Mouse (Mus musculus) right cerebral cortex, postnatal 4 days (tissue): ENCODE data around the gene Myo9a.
"Not testable (repeated sequence)": the region's sequence is repeated elsewhere in the genome, so short reads cannot be mapped to it uniquely, and the experiment has no call there.

Source experiments
- DNase-seq: peaks from one replicate; pipeline ENCODE4 v3.0.0-alpha.2; 2022

Gene Myo9a

DNA sequence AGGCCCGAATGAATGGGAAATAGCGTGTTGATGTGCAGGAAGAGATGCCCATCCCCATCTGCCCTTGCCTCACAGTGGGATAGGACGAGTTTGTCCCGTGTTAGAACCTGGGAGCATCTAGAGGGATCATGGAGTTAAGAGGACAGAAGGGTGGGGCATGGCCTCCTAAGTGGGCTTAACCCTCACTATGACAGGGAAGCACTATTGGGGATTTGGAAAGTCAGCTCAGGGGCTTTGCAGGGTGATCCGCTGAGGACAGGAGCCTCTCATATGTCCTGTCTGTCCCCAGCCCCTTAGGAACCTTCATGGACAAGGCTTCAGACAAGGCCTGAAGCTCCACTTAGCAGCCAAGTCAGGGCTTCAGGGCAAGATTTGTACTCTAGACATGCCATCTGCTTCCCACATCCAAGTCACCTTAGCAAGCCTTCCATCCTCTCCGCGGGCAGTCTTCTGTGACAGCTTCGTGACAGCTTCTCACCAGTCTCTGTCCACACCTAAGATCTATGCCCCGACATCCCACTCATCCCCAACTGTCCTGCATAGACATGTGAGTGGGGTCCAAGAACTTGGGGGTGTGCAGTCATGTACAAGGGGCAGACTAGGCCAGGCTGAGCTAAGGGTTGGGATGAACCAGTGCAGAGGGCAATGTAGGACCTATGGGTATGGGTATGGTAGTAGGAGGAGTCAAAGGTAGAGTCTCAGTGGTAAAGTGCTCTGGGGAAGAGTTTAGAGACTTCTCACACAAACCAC, 200.5 kb downstream of the Myo9a start:
- no peak for DNase-seq

DNA sequence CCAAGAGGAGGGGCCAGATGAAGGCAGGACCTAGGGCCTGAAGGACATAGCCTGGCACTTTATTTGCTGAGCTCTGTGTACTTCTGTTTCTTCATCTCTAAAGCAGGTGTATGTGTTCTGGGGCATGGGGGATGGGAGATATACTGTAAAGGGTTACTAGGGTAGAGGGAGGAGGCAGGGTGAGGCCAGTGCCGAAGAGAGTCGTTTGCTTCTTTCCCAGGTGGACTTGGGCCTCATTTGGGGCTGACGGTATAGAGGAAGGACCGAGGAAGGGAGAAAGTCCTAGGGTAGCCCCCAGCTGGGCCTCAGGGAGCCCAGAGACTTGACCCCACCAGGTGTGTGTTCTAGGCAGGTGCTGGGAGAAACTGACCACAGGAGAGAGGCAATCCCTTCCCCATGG, 201.2 kb downstream of the Myo9a start:
- DNase-seq, result no peak

DNA sequence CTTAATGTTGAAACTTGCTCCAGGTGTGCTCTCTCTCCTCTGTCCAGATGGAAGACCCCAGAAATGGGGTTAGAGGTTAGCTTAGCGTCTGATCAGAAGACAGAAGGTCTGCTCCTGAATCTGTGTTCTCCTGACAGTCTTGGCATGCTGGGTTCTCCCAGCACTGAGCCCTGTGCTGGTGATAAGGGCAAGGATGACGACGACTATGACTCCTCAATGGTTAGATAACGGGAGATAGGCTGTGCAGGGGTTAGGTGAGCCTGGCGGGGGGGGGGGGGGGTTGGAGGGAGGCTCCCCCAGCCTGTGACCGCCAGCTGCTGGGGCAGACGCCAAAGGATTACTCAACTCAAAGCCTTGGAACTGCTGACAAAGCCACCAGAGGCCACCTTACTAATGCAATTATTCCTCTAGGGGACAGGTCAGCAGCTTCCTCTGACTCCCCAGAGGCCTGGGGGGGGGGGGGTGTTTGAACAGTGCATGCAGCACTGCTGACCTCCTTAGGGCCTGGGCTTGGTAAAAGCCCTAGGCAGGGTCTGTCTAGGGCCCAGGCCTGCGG, 201.9 kb downstream of the Myo9a start:
- no peak for DNase-seq

DNA sequence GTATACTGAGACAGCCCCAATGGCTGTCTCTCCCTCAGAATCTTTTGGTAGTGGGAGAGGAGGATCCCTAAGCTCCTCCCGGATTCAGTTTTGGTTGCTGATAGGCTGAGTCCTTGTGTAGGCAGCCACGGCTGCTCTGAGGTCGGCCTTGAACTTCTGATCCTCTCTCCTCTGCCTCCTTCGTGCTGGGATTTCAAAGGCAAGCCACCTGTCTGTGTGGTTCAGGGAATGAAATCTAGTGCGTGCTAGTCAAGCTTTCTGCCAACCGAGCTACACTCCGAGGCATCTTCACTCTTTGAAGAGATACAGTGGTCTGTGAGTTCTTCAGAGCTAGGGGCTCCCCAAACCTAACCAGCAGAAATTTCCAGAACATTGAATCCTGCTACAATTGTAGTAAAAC, 202.9 kb downstream of the Myo9a start:
- DNase-seq, result no peak

DNA sequence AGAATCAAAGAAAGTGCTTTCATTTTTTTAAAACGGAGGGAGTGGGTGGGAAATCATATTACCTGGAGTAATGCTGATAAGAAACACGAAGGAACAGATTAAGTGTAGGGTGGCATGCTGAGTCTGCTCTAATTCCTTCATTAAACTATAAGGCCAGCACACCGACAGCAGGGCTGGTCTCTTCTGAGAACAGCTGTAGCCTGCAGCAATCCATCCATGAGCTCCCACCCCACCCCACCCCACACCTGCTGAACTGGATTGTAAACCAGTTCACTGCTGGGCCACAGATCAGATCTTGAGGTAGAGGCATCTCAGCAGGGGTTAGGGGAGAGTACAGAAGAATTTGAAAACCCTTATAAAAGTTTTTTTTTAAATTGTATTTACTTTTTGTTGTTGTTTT, 204.5 kb downstream of the Myo9a start:
- DNase-seq, result no peak

DNA sequence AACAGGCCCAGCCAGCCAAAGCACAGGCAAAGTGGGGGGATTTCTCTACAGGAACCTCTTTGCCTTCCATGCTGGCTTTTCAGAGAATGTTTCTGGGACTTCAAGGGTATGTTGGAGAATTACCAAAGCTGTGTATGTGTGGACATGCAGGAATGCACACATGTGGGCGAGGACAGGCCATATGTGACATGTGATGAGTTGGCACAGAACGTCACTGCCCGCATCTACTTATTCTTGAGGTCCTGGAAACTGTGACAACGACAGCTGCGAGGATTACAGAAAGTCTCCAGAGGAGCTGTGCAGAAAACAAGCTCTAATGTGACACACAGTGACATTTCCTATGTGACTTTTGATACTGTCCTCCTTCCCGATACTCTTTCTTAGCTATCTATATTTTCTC, 205.0 kb downstream of the Myo9a start:
- no peak for DNase-seq

DNA sequence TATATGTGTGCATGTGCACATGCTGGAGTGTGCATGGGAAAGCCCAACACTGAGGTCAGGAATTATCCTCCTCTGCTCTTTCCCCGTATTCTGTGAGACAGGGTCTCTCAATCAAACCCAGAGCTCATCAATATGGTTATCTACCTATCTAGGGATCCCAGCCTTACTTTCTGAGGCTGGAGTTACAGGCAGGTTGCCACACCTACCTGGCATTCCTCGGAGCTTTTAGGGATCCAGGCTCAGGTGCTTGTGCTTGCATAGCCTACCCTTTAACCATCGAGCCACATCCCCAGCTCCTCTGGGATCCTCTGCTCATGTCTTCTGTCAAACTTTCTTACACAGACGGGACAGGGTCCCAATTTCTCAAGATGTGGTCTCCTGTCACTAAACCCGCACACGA, 205.8 kb downstream of the Myo9a start:
- no peak for DNase-seq

DNA sequence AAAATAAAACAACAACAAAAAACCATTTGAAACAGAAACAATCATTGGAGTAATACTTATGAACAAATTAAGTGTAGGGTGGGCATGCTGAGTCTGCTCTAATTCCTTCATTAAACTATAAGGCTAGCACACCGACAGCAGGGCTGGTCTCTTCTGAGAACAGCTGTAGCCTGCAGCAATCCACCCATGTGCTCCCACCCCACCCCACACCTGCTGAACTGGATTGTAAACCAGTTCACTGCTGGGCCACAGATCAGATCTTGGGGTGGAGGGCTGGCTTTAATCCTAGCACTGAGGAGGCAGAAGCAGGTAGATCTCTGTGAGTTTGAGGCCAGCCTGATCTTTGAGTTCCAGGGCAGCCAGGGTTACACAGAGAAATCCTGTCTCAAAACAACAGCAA, 207.4 kb downstream of the Myo9a start:
- not testable (repeated sequence) for DNase-seq

DNA sequence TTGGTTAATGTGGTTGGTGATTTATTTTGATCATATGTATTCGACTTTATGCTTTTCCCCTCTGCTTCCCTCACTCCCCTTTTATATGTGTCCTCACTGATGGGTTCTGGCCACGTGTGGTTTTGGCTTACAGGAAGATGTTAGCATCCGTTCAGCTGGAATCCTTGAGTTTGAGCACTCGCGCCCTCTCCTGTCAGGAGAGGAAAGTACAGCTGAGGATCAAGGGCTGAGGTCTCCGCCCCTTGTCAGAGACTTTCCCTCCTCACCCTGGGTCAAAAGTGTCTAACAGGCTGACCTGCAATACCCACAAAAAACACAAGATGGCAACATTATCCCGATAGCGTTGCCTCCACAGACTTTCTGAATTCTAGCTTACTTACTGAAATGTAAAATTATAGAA, 208.6 kb downstream of the Myo9a start:
- peak; percentile 60 for DNase-seq

DNA sequence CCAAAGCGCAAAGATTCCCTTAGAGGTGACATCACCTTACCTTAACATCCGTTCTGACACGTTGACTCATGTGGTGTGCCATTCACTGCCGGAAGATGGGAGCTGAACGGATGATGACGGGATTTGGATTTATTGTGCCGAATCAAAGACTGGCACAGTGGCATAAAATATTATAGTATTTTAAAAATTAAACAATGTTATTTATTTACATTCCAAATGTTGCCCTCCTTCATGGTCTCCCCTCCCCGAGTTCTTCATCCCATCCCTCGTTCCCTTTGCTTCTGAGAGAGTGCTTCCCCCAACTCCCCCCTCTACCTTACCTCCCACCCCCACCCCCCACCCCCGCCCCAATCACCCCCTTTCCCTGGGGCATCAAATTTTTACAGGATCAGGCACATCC, 209.9 kb downstream of the Myo9a start, which contains the start of gene Nr2e3:
Gene Nr2e3 (minus strand): TSS at position 101 of the 400 bp plus-strand sequence.
- no peak for DNase-seq

DNA sequence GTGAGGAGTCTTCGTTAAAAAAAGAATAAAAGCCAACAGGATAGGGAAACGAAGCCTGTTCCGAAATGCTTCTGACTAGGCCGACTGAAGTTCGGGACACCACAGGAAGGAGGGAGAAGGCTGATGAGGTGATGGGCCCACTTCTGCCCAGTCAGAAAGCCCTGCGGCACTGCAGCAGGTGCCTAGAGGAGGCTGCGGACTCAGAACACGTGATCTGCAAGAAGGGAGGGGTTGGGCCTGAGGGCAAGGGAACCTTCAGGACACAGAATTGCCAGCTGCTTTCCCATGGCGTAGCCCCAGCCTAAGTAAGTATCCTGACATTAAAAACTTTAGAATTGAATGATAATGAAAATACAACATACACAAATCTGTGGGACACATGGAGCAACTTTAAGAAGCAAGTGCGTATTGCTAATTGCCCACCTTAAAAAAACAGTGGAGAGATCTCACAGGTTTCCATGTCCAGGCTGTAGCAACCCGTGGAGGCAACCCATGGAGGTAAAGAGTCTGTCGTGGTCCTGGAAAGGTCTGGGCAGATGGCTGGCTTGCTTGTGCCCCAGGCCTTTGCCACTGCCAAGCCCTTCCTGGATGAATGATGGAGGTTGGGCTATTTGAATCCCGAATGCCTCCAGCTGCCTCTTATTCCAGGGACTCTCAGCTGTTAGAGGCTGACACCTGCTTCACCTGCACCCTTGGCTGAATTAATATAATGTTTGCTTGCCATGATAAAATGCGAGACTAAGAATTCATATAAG, 210.7 kb downstream of the Myo9a start:
- DNase-seq, result no peak

DNA sequence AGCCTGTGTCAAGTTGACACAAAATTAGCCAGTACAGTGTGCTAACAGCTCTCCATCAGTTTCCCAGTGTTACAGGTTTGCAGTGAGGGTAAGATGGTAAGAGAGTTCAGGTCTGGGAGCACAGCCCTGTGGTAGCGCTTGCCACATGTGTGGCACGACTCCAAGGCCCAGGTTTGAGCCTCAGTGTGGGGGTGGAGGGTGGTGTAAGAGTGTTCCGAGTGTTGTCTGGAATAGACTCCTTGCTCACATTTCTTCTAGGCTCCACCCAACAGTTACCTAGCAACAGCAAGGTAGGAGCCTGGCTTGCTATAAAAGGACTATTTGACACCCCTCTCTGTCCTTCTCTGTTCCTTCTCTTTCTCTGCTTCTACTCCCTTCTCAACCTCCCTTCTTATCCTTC, 213.7 kb downstream of the Myo9a start:
- DNase-seq, result no peak

DNA sequence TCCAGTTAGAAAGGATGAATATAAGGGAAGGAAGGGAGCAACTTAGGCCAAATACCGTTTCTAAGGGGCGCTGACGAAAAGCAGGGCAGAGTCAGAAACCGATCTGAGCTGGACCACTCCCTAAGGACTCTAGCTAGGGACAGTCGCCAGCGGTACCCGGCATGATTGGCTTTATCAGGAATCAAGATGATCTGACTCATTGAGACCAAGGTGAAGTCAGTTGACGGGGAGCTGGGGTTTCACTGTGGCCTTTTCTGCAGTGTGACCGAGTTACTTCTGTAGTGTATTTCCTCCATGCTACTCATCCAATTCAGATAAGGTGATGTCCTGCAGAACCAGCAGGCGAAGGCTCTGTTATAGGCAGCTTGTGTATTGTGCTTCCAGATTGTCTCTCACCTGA, 214.3 kb downstream of the Myo9a start:
- DNase-seq, result no peak

DNA sequence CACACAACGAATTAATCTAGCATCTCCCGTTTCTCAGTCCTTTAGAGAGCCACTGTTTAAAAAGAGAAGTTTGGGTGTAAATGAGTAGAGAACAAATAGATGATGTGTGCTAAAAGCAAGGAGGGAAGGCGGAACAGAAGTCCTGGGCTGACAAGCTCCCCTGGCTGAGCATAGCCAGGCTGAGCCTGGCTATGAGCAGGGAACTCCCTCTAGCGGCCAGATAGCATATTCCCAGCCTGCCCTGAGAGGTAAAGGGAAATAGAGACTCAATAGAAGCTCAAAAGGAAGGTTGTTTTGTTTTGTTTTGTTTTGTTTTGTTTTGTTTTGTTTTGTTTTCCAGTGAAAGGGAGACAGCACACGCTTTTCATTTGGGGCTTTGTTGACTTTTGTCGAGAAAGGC, 218.7 kb downstream of the Myo9a start:
- peak; percentile 67 for DNase-seq

DNA sequence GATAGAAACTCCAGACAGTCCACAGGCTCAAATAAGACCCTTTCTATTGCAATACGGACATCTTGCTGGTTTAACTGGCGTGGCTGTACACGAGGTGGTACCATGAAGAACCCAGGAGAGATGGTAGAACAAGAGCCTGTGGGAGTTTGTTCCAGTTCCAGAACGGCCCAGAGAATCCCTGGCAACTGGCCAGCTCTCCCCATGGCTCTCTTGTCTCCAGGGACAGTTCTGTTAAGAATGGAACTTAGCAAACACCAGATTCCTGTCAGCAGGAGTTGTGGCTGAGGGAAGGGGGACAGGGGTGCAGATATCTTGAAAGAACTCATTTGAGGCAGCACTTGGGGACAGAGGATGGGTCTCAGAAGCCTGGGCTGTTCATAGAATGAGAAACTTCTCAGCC, 220.6 kb downstream of the Myo9a start:
- DNase-seq, result no peak
